Mouse (Mus musculus): ENCODE measurements at regions not wholly inside any gene's neighbourhood (a gene's known extent, or its start where the extent isn't known, plus 50 kb on each side); places are given as distances from the start of the nearest gene placed in this dataset.

GRCm38 (mm10) chr1:176355342-176355741 is 80.2 kb upstream of the Pld5 start:
- no peaks in the 10 kb centered on the region for H3K79me2 ChIP-seq (replicated peaks; ENCODE audit: control insufficient read depth, extremely low read depth, insufficient read depth, poor library complexity, severe bottlenecking)
- in situ Hi-C loops (cut with MboI; ENCODE audit: low pct_ligation_motif_present, low pct_unique_long_range_greater_than_20kb, low sequenced_read_pairs) (no loop called here), dilution Hi-C loops (cut with MboI; ENCODE audit: extremely low pct_ligation_motif_present, extremely low pct_unique_long_range_greater_than_20kb, low sequenced_read_pairs) (no loop called here)
- peaks cover 9 to 33% of the 10 kb centered on the region in 2 experiments; a peak in 3 of 4 replicates for H3K4me1 ChIP-seq (ENCODE audit: control insufficient read depth in 1 of 2, insufficient read depth in 2 of 2)
- no peak for DNase-seq (ENCODE audit: extremely low read depth)
- H3K9me3 ChIP-seq (replicated peaks; ENCODE audit: low read length), result no peaks in the 10 kb centered on the region
- H3K4me2 ChIP-seq (ENCODE audit: insufficient read depth, low read depth, poor library complexity, severe bottlenecking), result no peak overlapping the region
- TF ChIP-seq CTCF (conservative IDR thresholded peaks at IDR 0.05 in 1 of 2, IDR thresholded peaks at IDR 0.05 in 1 of 2; ENCODE audit: low read depth in 2 of 2, low read length in 2 of 2) (0 out of 4 replicates have a peak, but pooled peaks of 1 of the 2 experiments have one; percentile 9), CHD2 (IDR thresholded peaks at IDR 0.05; ENCODE audit: low read length) (no peak)
- H3K27ac ChIP-seq (ENCODE audit: insufficient read depth, low read depth), result no peak overlapping the region
- no peaks in the 10 kb centered on the region for H3K36me3 ChIP-seq (replicated peaks in 1 of 2; ENCODE audit: control insufficient read depth in 1 of 2, insufficient read depth in 1 of 2, low read length in 1 of 2)
- no peak overlapping the region for H3K4me3 ChIP-seq (replicated peaks in 1 of 3; ENCODE audit: low read depth in 2 of 3, low read length in 2 of 3, poor library complexity in 1 of 3)
- H3K9ac ChIP-seq (ENCODE audit: insufficient read depth, low read depth), result no peak overlapping the region
- H3K27me3 ChIP-seq (replicated peaks), result peaks cover 7% of the 10 kb centered on the region

DNA sequence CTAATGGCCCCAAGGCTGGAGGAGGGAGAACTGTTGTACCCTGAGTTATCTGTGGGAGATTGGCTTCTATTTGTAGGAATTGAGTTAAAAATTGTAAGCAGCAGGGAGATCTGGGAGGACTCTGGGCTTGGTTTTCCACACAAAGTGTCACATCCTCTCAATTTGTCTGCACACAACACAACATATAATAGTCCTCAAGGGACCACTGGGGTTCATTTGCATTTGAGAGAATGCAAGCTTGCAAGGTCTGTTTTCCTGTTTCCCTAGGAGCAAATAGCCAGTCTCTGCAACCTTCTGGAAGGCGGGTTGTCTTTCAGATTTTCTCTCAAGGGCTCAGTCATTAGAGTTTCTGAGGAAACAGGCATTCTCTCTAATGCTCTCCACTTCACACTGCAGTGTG is 79.8 kb upstream of the Pld5 start:
- no peak overlapping the region for H3K4me2 ChIP-seq (ENCODE audit: insufficient read depth, low read depth, poor library complexity, severe bottlenecking)
- H3K27ac ChIP-seq (ENCODE audit: insufficient read depth, low read depth), result no peak overlapping the region
- H3K9ac ChIP-seq (ENCODE audit: insufficient read depth, low read depth), result no peak overlapping the region
- TF ChIP-seq POLR2A (IDR thresholded peaks at IDR 0.05; ENCODE audit: low read depth, low read length) (no peak), NELFE (IDR thresholded peaks at IDR 0.05; ENCODE audit: low read depth, low read length) (no peak), SMC3 (IDR thresholded peaks at IDR 0.05; ENCODE audit: low read depth, low read length) (no peak), MEF2A (IDR thresholded peaks at IDR 0.05; ENCODE audit: borderline replicate concordance, low read depth, low read length) (no peak), ELF1 (IDR thresholded peaks at IDR 0.05; ENCODE audit: low read depth, low read length) (no peak)
- in situ Hi-C loops (cut with MboI; ENCODE audit: low pct_ligation_motif_present, low pct_unique_long_range_greater_than_20kb, low sequenced_read_pairs), result no loop called here
- H3K36me3 ChIP-seq (replicated peaks in 1 of 2; ENCODE audit: control insufficient read depth in 1 of 2, insufficient read depth in 1 of 2, low read length in 1 of 2), result no peaks in the 10 kb centered on the region
- H3K9me3 ChIP-seq (replicated peaks; ENCODE audit: low read length), result no peaks in the 10 kb centered on the region
- DNase-seq (ENCODE audit: extremely low read depth), result no peak
- no peaks in the 10 kb centered on the region for H3K79me2 ChIP-seq (replicated peaks; ENCODE audit: control insufficient read depth, extremely low read depth, insufficient read depth, poor library complexity, severe bottlenecking)
- no peak overlapping the region for H3K4me3 ChIP-seq (replicated peaks in 1 of 3; ENCODE audit: low read depth in 2 of 3, low read length in 2 of 3, poor library complexity in 1 of 3)
- H3K4me1 ChIP-seq (ENCODE audit: control insufficient read depth in 1 of 2, insufficient read depth in 2 of 2), result peaks cover 9 to 35% of the 10 kb centered on the region in 2 experiments; a peak in 3 of 4 replicates
- H3K27me3 ChIP-seq (replicated peaks), result peaks cover 7% of the 10 kb centered on the region
- dilution Hi-C loops (cut with MboI; ENCODE audit: extremely low pct_ligation_motif_present, extremely low pct_unique_long_range_greater_than_20kb, low sequenced_read_pairs), result no loop called here

DNA sequence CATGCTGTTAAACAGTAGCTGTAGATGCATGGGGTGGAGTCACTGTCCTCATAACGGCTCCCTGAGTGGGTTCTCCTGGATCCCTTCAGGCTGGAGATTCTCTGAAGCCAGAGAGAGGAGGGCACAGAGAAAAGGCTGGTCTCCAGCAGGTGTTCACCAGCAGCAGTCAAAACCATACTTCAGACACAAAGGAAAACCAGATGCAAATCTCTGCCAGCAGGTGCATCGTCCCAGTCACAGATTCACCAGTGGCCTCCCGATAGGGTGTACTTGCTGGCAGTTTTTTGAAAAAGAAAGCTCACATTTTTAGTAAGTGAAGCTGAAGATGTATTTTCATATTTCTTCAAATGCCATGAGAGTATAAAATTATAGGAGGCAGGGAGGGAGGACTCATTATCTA is 77.6 kb upstream of the Pld5 start:
- Histone ChIP-seq H3K36me3 (replicated peaks in 1 of 2; ENCODE audit: control insufficient read depth in 1 of 2, insufficient read depth in 1 of 2, low read length in 1 of 2) (no peaks in the 10 kb centered on the region), H3K79me2 (replicated peaks; ENCODE audit: control insufficient read depth, extremely low read depth, insufficient read depth, poor library complexity, severe bottlenecking) (no peaks in the 10 kb centered on the region), H3K4me3 (replicated peaks in 1 of 3; ENCODE audit: low read depth in 2 of 3, low read length in 2 of 3, poor library complexity in 1 of 3) (no peak overlapping the region), H3K27ac (ENCODE audit: insufficient read depth, low read depth) (no peak overlapping the region), H3K4me2 (ENCODE audit: insufficient read depth, low read depth, poor library complexity, severe bottlenecking) (peak overlapping the region; percentile 21; the same call in 1 of the 2 replicates), H3K4me1 (ENCODE audit: control insufficient read depth in 1 of 2, insufficient read depth in 2 of 2) (peaks cover 9 to 44% of the 10 kb centered on the region in 2 experiments; a peak in 3 of 4 replicates), H3K27me3 (replicated peaks) (peaks cover 7% of the 10 kb centered on the region), H3K9me3 (replicated peaks; ENCODE audit: low read length) (no peaks in the 10 kb centered on the region), H3K9ac (ENCODE audit: insufficient read depth, low read depth) (no peak overlapping the region)
- DNase-seq (ENCODE audit: extremely low read depth), result peak; percentile 73
- dilution Hi-C loops (cut with MboI; ENCODE audit: extremely low pct_ligation_motif_present, extremely low pct_unique_long_range_greater_than_20kb, low sequenced_read_pairs) (no loop called here), in situ Hi-C loops (cut with MboI; ENCODE audit: low pct_ligation_motif_present, low pct_unique_long_range_greater_than_20kb, low sequenced_read_pairs) (no loop called here)
- peak; percentile 84 for TF ChIP-seq IRF4 (IDR thresholded peaks at IDR 0.05; ENCODE audit: low read depth, low read length)
- no peak for TF ChIP-seq TBP (conservative IDR thresholded peaks at IDR 0.05; ENCODE audit: low read depth, low read length)
- TF ChIP-seq MAZ (IDR thresholded peaks at IDR 0.05; ENCODE audit: low read depth, low read length), result no peak
- no peak for TF ChIP-seq CHD1 (IDR thresholded peaks at IDR 0.05; ENCODE audit: low read depth, low read length)
- TF ChIP-seq BHLHE40 (IDR thresholded peaks at IDR 0.05; ENCODE audit: low read depth, low read length), result peak; percentile 54; the same call in 1 of the 2 replicates
- no peak for TF ChIP-seq HCFC1 (IDR thresholded peaks at IDR 0.05; ENCODE audit: low read depth, low read length)
- 0 out of 2 replicates have a peak, but pooled peaks have one; percentile 25 for TF ChIP-seq MAFK (IDR thresholded peaks at IDR 0.05; ENCODE audit: insufficient replicate concordance, low read length)
- TF ChIP-seq KAT2A (IDR thresholded peaks at IDR 0.05; ENCODE audit: insufficient replicate concordance, low read length), result no peak
- TF ChIP-seq NELFE (IDR thresholded peaks at IDR 0.05; ENCODE audit: low read depth, low read length), result no peak
- TF ChIP-seq USF1 (IDR thresholded peaks at IDR 0.05; ENCODE audit: low read depth, low read length), result no peak
- no peak for TF ChIP-seq SIN3A (IDR thresholded peaks at IDR 0.05; ENCODE audit: low read length)
- peak; percentile 90 for TF ChIP-seq RCOR1 (conservative IDR thresholded peaks at IDR 0.05; ENCODE audit: low read depth, low read length)
- peak; percentile 43; the same call in 1 of the 2 replicates for TF ChIP-seq MEF2A (IDR thresholded peaks at IDR 0.05; ENCODE audit: borderline replicate concordance, low read depth, low read length)
- TF ChIP-seq USF2 (conservative IDR thresholded peaks at IDR 0.05; ENCODE audit: low read depth, low read length), result no peak
- no peak for TF ChIP-seq E2F4 (IDR thresholded peaks at IDR 0.05; ENCODE audit: insufficient replicate concordance, low read depth, low read length)
- TF ChIP-seq ZKSCAN1 (IDR thresholded peaks at IDR 0.05; ENCODE audit: borderline replicate concordance, low read depth, low read length), result no peak
- TF ChIP-seq TCF12 (IDR thresholded peaks at IDR 0.05; ENCODE audit: low read depth, low read length), result peak; percentile 94
- no peak; the same call in 1 of the 2 replicates for TF ChIP-seq RAD21 (IDR thresholded peaks at IDR 0.05; ENCODE audit: low read depth, low read length)
- TF ChIP-seq MYC (IDR thresholded peaks at IDR 0.05; ENCODE audit: low read depth, low read length), result no peak
- TF ChIP-seq POLR2A (IDR thresholded peaks at IDR 0.05; ENCODE audit: low read depth, low read length), result no peak
- no peak for TF ChIP-seq SMC3 (IDR thresholded peaks at IDR 0.05; ENCODE audit: low read depth, low read length)
- TF ChIP-seq ETS1 (conservative IDR thresholded peaks at IDR 0.05; ENCODE audit: low read depth, low read length), result peak; percentile 18; the same call in 1 of the 2 replicates
- no peak for TF ChIP-seq GABPA (IDR thresholded peaks at IDR 0.05; ENCODE audit: insufficient replicate concordance, low read depth, low read length)

All from CH12.LX (cell line).